Mouse (Mus musculus): ENCODE measurements around the gene Abr. TPM values are rescaled to one million over a fixed set of nuclear protein-coding genes. Genes with fewer than 3 reads are reported as not detected.
A peak's percentile ranks its signal among the peaks of the same experiment; 100 is the strongest.

The Abr gene
- total RNA-seq, 2 experiments from 2014 or later, result 487 to 511 TPM

- DNase-seq (ENCODE audit: extremely low spot score in 1 of 2, low spot score in 1 of 2), result no peak
These were observed 2.0 kb upstream of the Abr start for GRCm38 (mm10) chr11:76624071-76624470.

- peak in 1 of 2 experiments; percentile 42 for DNase-seq (ENCODE audit: extremely low spot score in 1 of 2, low spot score in 1 of 2)
These were observed 1.3 kb upstream of the Abr start for GRCm38 (mm10) chr11:76623206-76623961.

- DNase-seq (ENCODE audit: extremely low spot score in 1 of 2, low spot score in 1 of 2), result peak in 1 of 2 experiments; percentile 9
These were observed 572 bp upstream of the Abr start for GRCm38 (mm10) chr11:76622566-76623205.

- DNase-seq (ENCODE audit: extremely low spot score in 1 of 2, low spot score in 1 of 2), result no peak
These were observed 4.0 kb downstream of the Abr start for GRCm38 (mm10) chr11:76618134-76618533.

- no peak for DNase-seq (ENCODE audit: extremely low spot score in 1 of 2, low spot score in 1 of 2)
These were observed 7.9 kb downstream of the Abr start for GRCm38 (mm10) chr11:76614246-76614645.

GRCm38 (mm10) chr11:76612638-76613104 lies 9.4 kb downstream of the Abr start:
- peak; percentile 37 to 54 for DNase-seq (ENCODE audit: extremely low spot score in 1 of 2, low spot score in 1 of 2)

GRCm38 (mm10) chr11:76610948-76611347 lies 11.2 kb downstream of the Abr start:
- DNase-seq (ENCODE audit: extremely low spot score in 1 of 2, low spot score in 1 of 2), result no peak

- DNase-seq (ENCODE audit: extremely low spot score in 1 of 2, low spot score in 1 of 2), result no peak
These were observed 15.6 kb downstream of the Abr start for GRCm38 (mm10) chr11:76606521-76606920.

GRCm38 (mm10) chr11:76599219-76599618 lies 22.9 kb downstream of the Abr start:
- no peak for DNase-seq (ENCODE audit: extremely low spot score in 1 of 2, low spot score in 1 of 2)

GRCm38 (mm10) chr11:76598757-76599156 lies 23.4 kb downstream of the Abr start:
- no peak for DNase-seq (ENCODE audit: extremely low spot score in 1 of 2, low spot score in 1 of 2)

- DNase-seq (ENCODE audit: extremely low spot score in 1 of 2, low spot score in 1 of 2), result no peak
These were observed 28.3 kb downstream of the Abr start for GRCm38 (mm10) chr11:76593620-76594326.

- DNase-seq (ENCODE audit: extremely low spot score in 1 of 2, low spot score in 1 of 2), result no peak
These were observed 32.4 kb downstream of the Abr start for GRCm38 (mm10) chr11:76589746-76590145.

- DNase-seq (ENCODE audit: extremely low spot score in 1 of 2, low spot score in 1 of 2), result no peak
These were observed 33.3 kb downstream of the Abr start for GRCm38 (mm10) chr11:76588632-76589485.

GRCm38 (mm10) chr11:76588032-76588431 lies 34.1 kb downstream of the Abr start:
- DNase-seq (ENCODE audit: extremely low spot score in 1 of 2, low spot score in 1 of 2), result no peak

GRCm38 (mm10) chr11:76587333-76587732 lies 34.8 kb downstream of the Abr start:
- DNase-seq (ENCODE audit: extremely low spot score in 1 of 2, low spot score in 1 of 2), result no peak

GRCm38 (mm10) chr11:76586119-76586518 lies 36.0 kb downstream of the Abr start:
- no peak for DNase-seq (ENCODE audit: extremely low spot score in 1 of 2, low spot score in 1 of 2)

GRCm38 (mm10) chr11:76577588-76578257 lies 44.4 kb downstream of the Abr start:
- DNase-seq (ENCODE audit: extremely low spot score in 1 of 2, low spot score in 1 of 2), result peak; percentile 85 to 98

- no peak for DNase-seq (ENCODE audit: extremely low spot score in 1 of 2, low spot score in 1 of 2)
These were observed 49.2 kb downstream of the Abr start for GRCm38 (mm10) chr11:76572820-76573385.

- peak in 1 of 2 experiments; percentile 44 for DNase-seq (ENCODE audit: extremely low spot score in 1 of 2, low spot score in 1 of 2)
These were observed 50.5 kb downstream of the Abr start for GRCm38 (mm10) chr11:76571613-76571929.

Data from layer of hippocampus, postnatal 25 days (tissue).